Mouse (Mus musculus): ENCODE results near the gene Gusb.
"Not testable (repeated sequence)": the region's sequence is repeated elsewhere in the genome, so short reads cannot be mapped to it uniquely, and the experiment has no call there.

Gene Gusb

GRCm38 (mm10) chr5:130002301-130003146 is at the start of gene Gusb:
Gene Gusb, minus strand, starts transcription at chr5:130003049.
- DNase-seq, result peak; percentile 99

- peak; percentile 95 for DNase-seq
Observed at GRCm38 (mm10) chr5:130052510-130052909, 49.7 kb upstream of the Gusb start.

- DNase-seq, result peak; percentile 87
Observed at GRCm38 (mm10) chr5:130051073-130051860, 48.4 kb upstream of the Gusb start.

GRCm38 (mm10) chr5:130050416-130050815 is 47.6 kb upstream of the Gusb start:
- DNase-seq, result peak; percentile 86

- DNase-seq, result peak; percentile 97
Observed at GRCm38 (mm10) chr5:130048786-130049520, 46.1 kb upstream of the Gusb start.

GRCm38 (mm10) chr5:130047013-130047412 is 44.2 kb upstream of the Gusb start:
- no peak for DNase-seq

GRCm38 (mm10) chr5:130046589-130046988 is 43.7 kb upstream of the Gusb start:
- DNase-seq, result peak; percentile 93

GRCm38 (mm10) chr5:130046100-130046499 is 43.3 kb upstream of the Gusb start:
- peak; percentile 85 for DNase-seq

GRCm38 (mm10) chr5:130044201-130044695 is 41.4 kb upstream of the Gusb start:
- peak; percentile 97 for DNase-seq

GRCm38 (mm10) chr5:130043741-130044140 is 40.9 kb upstream of the Gusb start:
- DNase-seq, result peak; percentile 84

GRCm38 (mm10) chr5:130041262-130041661 is 38.4 kb upstream of the Gusb start:
- DNase-seq, result no peak

- peak; percentile 83 for DNase-seq
Observed at GRCm38 (mm10) chr5:130040797-130041196, 37.9 kb upstream of the Gusb start.

- peak; percentile 98 for DNase-seq
Observed at GRCm38 (mm10) chr5:130037752-130038455, 35.1 kb upstream of the Gusb start.

- not testable (repeated sequence) for DNase-seq
Observed at GRCm38 (mm10) chr5:130036300-130036699, 33.5 kb upstream of the Gusb start.

GRCm38 (mm10) chr5:130033869-130034268 is 31.0 kb upstream of the Gusb start:
- no peak for DNase-seq

GRCm38 (mm10) chr5:130031410-130032390 is 28.9 kb upstream of the Gusb start:
- DNase-seq, result no peak

GRCm38 (mm10) chr5:130029142-130029897 is 26.5 kb upstream of the Gusb start, which contains the start of the genes Asl and Crcp:
Gene Asl, minus strand, starts transcription at chr5:130029247.
Gene Crcp, plus strand, starts transcription at chr5:130029290.
- peak; percentile 99 for DNase-seq

- DNase-seq, result no peak
Observed at GRCm38 (mm10) chr5:130027696-130028095, 24.8 kb upstream of the Gusb start.

GRCm38 (mm10) chr5:130027134-130027533 is 24.3 kb upstream of the Gusb start:
- no peak for DNase-seq
